Mouse (Mus musculus) gastrocnemius, adult 8-10 months (tissue): ENCODE measurements around the gene D1Ertd622e. TPM values are rescaled to one million over a fixed set of nuclear protein-coding genes. Genes with fewer than 3 reads are reported as not detected.
"Not testable (repeated sequence)": the region's sequence is repeated elsewhere in the genome, so short reads cannot be mapped to it uniquely, and the experiment has no call there.

ENCODE experiments used
- DNase-seq, 2 experiments: peaks; one replicate each; pipeline ENCODE4 v3.0.0; 2022; ENCODE audit warnings: low spot score in 2 of 2
- total RNA-seq, 4 experiments: library from RNA; stranded (reverse); gene quantifications; 2 replicates each; pipeline ENCODE4 v1.2.4; 2022

Gene D1Ertd622e
- total RNA-seq, 4 experiments from 2014 or later: 15.8 to 29.3 (median 25.3) TPM

DNA sequence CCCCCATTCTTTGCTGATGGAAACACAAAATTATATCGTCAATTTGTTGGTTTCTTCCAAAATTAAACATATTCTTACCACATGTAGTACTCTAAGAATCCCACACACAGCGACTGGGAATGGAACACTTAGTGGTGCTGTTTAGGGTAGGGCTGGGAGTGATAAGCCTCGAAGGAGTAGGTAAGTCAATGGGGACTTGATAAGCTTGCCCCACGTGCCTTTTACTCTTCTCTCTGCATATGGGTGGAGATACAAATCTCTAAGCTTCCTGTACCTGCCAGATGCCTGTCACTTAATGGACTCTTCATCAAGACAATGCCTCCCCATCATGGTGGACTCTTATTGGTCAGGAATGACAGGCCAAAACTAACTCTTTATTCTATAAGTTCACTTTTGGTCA lies 78.8 kb downstream of the D1Ertd622e start:
- no peak for DNase-seq

DNA sequence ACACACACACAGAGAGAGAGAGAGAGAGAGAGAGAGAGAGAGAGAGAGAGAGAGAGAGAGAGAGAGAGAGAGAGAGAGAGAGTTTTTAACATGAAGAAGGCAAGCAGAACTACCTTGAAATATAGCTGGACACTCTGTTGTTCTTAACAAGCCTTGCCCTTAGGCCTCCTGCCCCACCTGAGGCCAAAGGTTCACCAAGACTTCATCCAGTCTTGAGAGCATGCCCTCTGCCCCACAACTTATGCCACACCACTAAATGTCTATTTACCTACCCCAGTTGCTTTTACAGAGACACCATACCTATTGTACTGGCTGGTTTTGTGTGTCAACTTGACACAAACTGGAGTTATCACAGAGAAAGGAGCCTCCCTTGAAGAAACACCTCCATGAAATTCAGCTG lies 81.2 kb downstream of the D1Ertd622e start:
- DNase-seq: not testable (repeated sequence)

DNA sequence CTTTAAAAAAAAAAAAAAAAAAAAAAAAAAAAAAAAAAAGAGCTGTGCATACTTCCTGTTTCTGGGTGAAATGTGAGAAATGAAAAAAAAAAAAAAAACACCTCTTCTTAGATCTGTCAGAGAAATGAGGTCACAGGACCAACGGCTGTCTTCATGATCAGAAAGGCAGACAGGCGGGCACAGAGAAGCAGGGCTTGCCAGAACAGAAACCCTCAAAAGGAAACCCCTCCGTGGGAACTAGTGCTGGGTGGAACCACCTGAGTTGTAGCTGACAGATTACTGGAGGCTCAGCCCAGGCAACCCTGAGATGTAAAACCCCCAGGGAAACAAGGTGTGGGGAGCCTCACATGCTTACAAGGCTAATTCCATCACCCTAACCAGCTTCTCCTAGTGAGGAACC lies 81.6 kb downstream of the D1Ertd622e start:
- DNase-seq: no peak

DNA sequence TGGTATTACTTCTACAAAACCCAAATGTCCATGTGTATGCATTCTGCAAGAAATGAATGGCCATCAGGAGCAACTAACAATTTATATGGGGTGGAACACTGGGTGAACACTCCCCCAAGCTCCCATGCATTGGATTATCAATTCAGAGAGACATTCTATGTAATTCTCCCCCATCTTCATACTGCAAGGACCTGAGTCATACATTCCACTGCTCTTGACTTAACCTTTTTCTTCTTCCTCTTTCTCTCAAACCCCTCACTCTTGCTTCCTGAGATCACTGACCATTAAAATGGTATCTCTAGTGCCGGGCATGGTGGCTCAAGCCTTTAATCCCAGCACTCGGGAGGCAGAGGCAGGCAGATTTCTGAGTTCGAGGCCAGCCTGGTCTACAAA lies 83.9 kb downstream of the D1Ertd622e start:
- no peak for DNase-seq

DNA sequence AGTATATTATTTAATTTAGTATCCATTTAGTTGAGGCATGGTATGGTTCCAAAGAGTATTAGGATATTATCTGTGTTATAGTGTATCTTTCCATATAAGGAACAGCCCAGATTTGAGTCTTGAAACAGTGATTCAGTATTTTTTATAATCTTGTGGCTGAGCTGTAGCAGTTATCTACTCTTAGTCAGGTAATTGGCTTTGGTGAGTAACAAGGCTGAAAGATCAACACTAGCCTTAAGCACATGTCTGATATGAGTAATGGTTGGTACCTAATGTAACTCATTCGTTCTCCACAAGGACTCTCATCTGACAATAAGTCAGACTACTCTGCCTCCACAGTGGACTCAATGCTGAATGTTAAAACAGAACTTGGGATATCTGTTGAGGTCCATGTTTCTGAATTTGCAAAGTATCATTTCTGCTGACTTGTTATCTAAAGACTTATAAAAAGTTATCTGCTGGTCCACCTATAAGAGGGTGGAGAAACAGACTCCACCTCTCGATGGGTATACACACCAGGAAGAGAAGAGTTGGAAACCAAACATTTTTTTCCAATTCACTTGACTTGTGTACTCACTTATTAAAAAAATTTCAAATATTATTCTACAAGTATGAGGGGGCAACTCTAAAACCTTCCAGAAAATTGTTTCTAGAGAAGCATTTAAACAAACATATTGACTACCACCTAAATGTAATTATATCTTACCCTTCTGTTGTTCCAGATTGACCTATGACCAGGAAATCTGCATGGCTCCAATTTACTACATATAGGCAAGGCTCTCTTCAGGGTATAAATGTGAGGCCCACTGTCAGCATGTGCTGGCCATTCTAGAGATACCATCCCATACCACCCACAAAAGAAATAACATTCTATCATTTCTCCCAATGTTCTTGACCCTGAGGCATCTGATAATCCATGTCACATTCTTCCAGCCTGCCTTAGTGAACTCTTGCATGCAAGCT lies 84.5 kb downstream of the D1Ertd622e start:
- no peak for DNase-seq

DNA sequence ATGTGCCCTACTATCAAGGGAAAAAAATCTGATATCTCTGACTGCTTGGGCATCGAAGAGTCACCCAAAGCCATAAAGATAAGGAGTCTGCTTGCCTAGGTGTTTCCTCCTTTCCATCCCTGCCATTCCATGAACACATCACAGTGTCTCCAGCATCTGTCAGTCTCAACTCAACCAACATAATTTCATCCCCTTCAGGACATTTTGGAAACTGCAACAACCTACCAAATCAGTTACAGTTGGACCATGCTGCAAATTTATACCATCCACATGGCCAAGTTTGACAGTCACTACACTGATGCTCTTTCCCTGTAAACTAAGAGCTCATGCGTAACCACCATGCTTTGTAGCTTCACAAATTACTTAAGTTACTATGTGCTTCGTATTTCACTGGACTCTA lies 85.3 kb downstream of the D1Ertd622e start:
- DNase-seq: no peak

DNA sequence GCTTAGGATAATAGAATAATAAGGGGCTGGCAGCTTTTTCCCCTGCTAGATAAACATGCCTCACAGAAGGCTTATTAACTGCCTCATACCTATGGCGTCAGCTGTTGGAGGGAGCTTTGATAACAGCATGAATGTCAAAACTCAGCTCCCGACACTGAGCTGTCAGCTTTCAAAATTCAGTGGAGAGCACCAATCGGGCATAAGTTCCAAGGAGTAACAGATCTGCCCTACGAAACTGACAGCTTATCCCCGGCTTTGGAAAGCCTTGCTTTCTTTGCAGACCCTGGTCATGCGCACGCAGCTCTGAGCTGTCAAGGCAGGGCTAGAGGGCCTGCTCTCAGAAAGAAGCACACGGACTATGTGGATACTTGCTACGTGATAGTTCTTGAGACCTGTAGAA lies 91.1 kb downstream of the D1Ertd622e start:
- no peak for DNase-seq

DNA sequence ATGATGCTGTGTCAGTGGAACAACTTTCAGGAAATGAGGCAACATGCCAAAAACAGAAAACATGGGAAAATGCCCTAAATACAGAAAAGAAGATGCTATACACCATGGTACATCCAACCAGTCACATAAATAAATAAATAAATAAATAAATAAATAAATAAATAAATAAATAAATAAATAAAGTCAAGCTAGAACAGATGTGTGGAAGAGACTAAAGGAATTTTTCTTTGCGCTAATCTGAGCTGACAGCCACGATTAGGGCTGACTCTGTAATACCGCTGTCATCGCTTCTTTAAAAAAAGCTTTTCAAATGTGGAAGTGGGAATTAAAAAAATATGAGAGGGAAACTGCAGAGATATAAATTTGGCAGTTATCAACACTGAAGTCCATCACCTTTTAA lies 93.9 kb downstream of the D1Ertd622e start:
- DNase-seq: no peak

DNA sequence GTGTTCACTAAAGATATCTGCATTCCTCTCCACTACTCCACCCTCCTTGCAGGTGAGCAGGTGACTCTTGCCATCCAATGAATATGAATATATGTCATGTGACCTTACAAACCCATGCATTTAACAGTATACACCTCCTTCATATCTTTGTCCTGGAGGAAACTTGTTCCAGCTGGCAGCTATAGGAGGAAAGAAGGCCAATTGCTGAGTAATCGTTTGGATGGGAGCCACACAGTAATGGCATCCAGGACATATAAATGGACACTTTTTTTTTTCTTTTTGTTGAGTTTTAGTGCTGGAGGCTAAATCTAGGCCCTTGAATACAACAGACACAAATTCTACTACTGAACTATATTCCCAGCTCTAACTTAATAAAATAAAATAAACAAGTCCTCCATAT lies 97.2 kb downstream of the D1Ertd622e start:
- DNase-seq: no peak

DNA sequence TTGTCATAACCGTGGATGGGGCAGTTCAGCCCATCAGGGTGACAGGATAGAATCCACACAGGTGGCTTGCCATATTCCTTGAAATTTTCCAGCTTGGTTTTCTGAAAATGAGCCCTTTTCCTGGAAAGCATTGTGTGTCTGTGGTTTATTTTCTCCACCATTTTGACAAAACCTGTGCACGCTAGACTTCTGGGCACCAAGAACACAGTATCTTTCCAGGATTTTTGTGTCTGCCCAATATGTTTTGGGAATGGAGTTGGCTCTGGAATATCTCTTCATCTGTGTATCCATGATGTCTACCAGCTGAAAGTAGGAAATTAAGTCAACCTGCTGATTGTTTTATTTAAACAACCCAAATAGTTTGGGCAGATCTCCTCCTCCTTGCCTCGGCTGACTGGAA lies 99.0 kb downstream of the D1Ertd622e start:
- no peak for DNase-seq

Other genes with a start within 250 kb of the D1Ertd622e start
- 1 to 10 TPM; 1.9 to 4.6 (median 2.9) TPM for gene Gin1, start 108.1 kb upstream of the D1Ertd622e start, total RNA-seq
- gene Ppip5k2, start 108.3 kb upstream of the D1Ertd622e start, total RNA-seq: 1 to 10 TPM; 1.1 to 2.2 (median 2.1) TPM